ENCODE assay signal across 28 mouse cellular contexts in genomic region chr2:79647728-79648127, GRCm38 (mm10). TPM values are rescaled to one million over a fixed set of nuclear protein-coding genes. Genes with fewer than 3 reads are reported as not detected.
A peak's percentile ranks its signal among the peaks of the same experiment; 100 is the strongest.
DNase-seq lines count a peak whose midpoint lies in the region; ATAC-seq and TF ChIP-seq lines count a peak whose summit lies in the region.
"Had no signal": no experiment of that assay in that cellular context is flagged by ENCODE, and none has a peak within 500 bp of the region (broad histone marks: within the 10 kb centered on the region; RNA-seq: fewer than 3 reads in every experiment).

No protein-coding gene starts in this region.

- WGBS in kidney, adult 2 months, result 43% methylated on average over 2 of the region's 2 CpGs
- 53% methylated on average over 2 of the region's 2 CpGs for WGBS in kidney, embryonic 14.5 days
- WGBS in midbrain, embryonic 11.5 days, result 22% methylated on average over 2 of the region's 2 CpGs
- WGBS in midbrain, postnatal 0 days, result 50% methylated on average over 2 of the region's 2 CpGs

- H3K9ac ChIP-seq in kidney, embryonic 14.5 days (ENCODE audit: low read depth, low read length), result no peak overlapping the region
- H3K9ac ChIP-seq in midbrain, embryonic 11.5 days (ENCODE audit: low read length), result no peak overlapping the region
- no peak overlapping the region for H3K9ac ChIP-seq in midbrain, postnatal 0 days (replicated peaks; ENCODE audit: low read length, poor library complexity, severe bottlenecking)
- H3K9ac ChIP-seq: embryonic facial prominence, embryonic 12.5 days; forebrain, embryonic 13.5 days; forebrain, embryonic 15.5 days had no signal

- peak overlapping the region; percentile 70; the same call in 1 of the 2 replicates for H3K27ac ChIP-seq in kidney, adult 2 months (ENCODE audit: insufficient read depth, low read depth, low read length)
- no peak overlapping the region for H3K27ac ChIP-seq in kidney, embryonic 14.5 days (ENCODE audit: low read depth, low read length)
- no peak overlapping the region for H3K27ac ChIP-seq in midbrain, embryonic 11.5 days (ENCODE audit: low read depth, low read length)
- no peak overlapping the region for H3K27ac ChIP-seq in midbrain, postnatal 0 days (ENCODE audit: low read depth, low read length)
- H3K27ac ChIP-seq: embryonic facial prominence, embryonic 12.5 days; forebrain, embryonic 13.5 days; forebrain, embryonic 15.5 days had no signal

- no peak for DNase-seq in kidney, adult 2 months
- no peak for DNase-seq in kidney, adult 11 months
- DNase-seq in kidney, postnatal 25 days, result peak; percentile 37 to 54
- peak; percentile 12 for DNase-seq in midbrain, embryonic 11.5 days (ENCODE audit: low spot score, missing footprints)
- DNase-seq in midbrain, postnatal 0 days (ENCODE audit: low spot score), result no peak
- no peak for DNase-seq in embryo, embryonic 10 days (ENCODE audit: low spot score)
- DNase-seq: adrenal gland, adult 8-10 months; adrenal gland, postnatal 14 days; adrenal gland, postnatal 36 days; B cell, adult 2 months; cerebellum, adult 11 months; cerebellum, adult 18-20 months; cerebellum, adult 8-10 months; cerebellum, adult 9-11 months; cerebellum, postnatal 14 days; cerebellum, postnatal 36 days had no signal

- no peak for TF ChIP-seq POLR2A in kidney, adult 2 months (IDR thresholded peaks at IDR 0.05; ENCODE audit: low read depth, low read length)

- H3K4me3 ChIP-seq in kidney, adult 2 months (ENCODE audit: insufficient read depth, low read depth, low read length), result no peak overlapping the region
- no peak overlapping the region for H3K4me3 ChIP-seq in kidney, embryonic 14.5 days (ENCODE audit: low read length)
- H3K4me3 ChIP-seq in midbrain, embryonic 11.5 days (ENCODE audit: low read depth, low read length), result no peak overlapping the region
- no peak overlapping the region for H3K4me3 ChIP-seq in midbrain, postnatal 0 days (ENCODE audit: low read depth, low read length)
- H3K4me3 ChIP-seq: embryonic facial prominence, embryonic 10.5 days; embryonic facial prominence, embryonic 12.5 days; forebrain, embryonic 13.5 days; forebrain, embryonic 15.5 days had no signal

- no peak; the same call in 1 of the 2 replicates for ATAC-seq in kidney, embryonic 14.5 days (ENCODE audit: low FRiP score, low TSS enrichment)
- ATAC-seq in midbrain, embryonic 11.5 days (ENCODE audit: low FRiP score), result no peak
- ATAC-seq in midbrain, postnatal 0 days (ENCODE audit: low FRiP score), result no peak
- ATAC-seq: activated CD4-positive, CD25-positive, alpha-beta regulatory T cell, adult 4 months; CD4-positive, CD25-positive, alpha-beta regulatory T cell, adult 4 months; forebrain, embryonic 13.5 days; forebrain, embryonic 15.5 days; Patski had no signal

- peaks cover 8% of the 10 kb centered on the region for H3K36me3 ChIP-seq in kidney, adult 2 months (ENCODE audit: control insufficient read depth, insufficient read depth, low read length)
- H3K36me3 ChIP-seq in kidney, embryonic 14.5 days (ENCODE audit: control insufficient read depth, insufficient read depth, low read length), result peaks cover 39% of the 10 kb centered on the region
- no peaks in the 10 kb centered on the region for H3K36me3 ChIP-seq in midbrain, embryonic 11.5 days (ENCODE audit: control insufficient read depth, insufficient read depth, low read length)
- peaks cover 4% of the 10 kb centered on the region; the same call in 1 of the 2 replicates for H3K36me3 ChIP-seq in midbrain, postnatal 0 days (ENCODE audit: insufficient read depth, low read length)

- no peak overlapping the region for H3K4me2 ChIP-seq in kidney, embryonic 14.5 days (replicated peaks; ENCODE audit: low read depth, low read length)
- H3K4me2 ChIP-seq in midbrain, embryonic 11.5 days, result no peak overlapping the region
- H3K4me2 ChIP-seq in midbrain, postnatal 0 days (ENCODE audit: low read depth, low read length, poor library complexity, severe bottlenecking), result no peak overlapping the region
- H3K4me2 ChIP-seq: embryonic facial prominence, embryonic 12.5 days; forebrain, embryonic 13.5 days; forebrain, embryonic 15.5 days had no signal

- no peaks in the 10 kb centered on the region for H3K27me3 ChIP-seq in kidney, adult 2 months (replicated peaks; ENCODE audit: control insufficient read depth, insufficient read depth, low read length)
- no peaks in the 10 kb centered on the region for H3K27me3 ChIP-seq in kidney, embryonic 14.5 days (ENCODE audit: control insufficient read depth, insufficient read depth, low read length)
- no peaks in the 10 kb centered on the region for H3K27me3 ChIP-seq in midbrain, embryonic 11.5 days (ENCODE audit: control insufficient read depth, insufficient read depth, low read length)
- no peaks in the 10 kb centered on the region for H3K27me3 ChIP-seq in midbrain, postnatal 0 days (ENCODE audit: insufficient read depth, low read length)
- H3K27me3 ChIP-seq: CH12.LX; embryonic facial prominence, embryonic 12.5 days; forebrain, embryonic 13.5 days; forebrain, embryonic 15.5 days; Patski had no signal

- peaks cover 19% of the 10 kb centered on the region for H3K4me1 ChIP-seq in kidney, adult 2 months (ENCODE audit: control insufficient read depth, insufficient read depth, low read length)
- H3K4me1 ChIP-seq in kidney, embryonic 14.5 days (ENCODE audit: control insufficient read depth, insufficient read depth, low read length), result 0 out of 2 replicates have a peak, but pooled peaks cover 5% of the 10 kb centered on the region
- H3K4me1 ChIP-seq in midbrain, embryonic 11.5 days (ENCODE audit: control insufficient read depth, insufficient read depth, low read length), result no peaks in the 10 kb centered on the region
- H3K4me1 ChIP-seq in midbrain, postnatal 0 days (ENCODE audit: insufficient read depth, low read length), result no peaks in the 10 kb centered on the region
- H3K4me1 ChIP-seq: embryonic facial prominence, embryonic 12.5 days; forebrain, embryonic 13.5 days; forebrain, embryonic 15.5 days had no signal

- TF ChIP-seq CTCF in kidney, adult 2 months (conservative IDR thresholded peaks at IDR 0.05; ENCODE audit: insufficient read depth, insufficient read length, low read depth, low read length), result no peak
- TF ChIP-seq CTCF in midbrain, postnatal 0 days (IDR thresholded peaks at IDR 0.05), result no peak

- H3K9me3 ChIP-seq in kidney, embryonic 14.5 days (ENCODE audit: control insufficient read depth, low read length), result no peaks in the 10 kb centered on the region
- H3K9me3 ChIP-seq in midbrain, embryonic 11.5 days (ENCODE audit: control insufficient read depth, low read length), result no peaks in the 10 kb centered on the region
- no peaks in the 10 kb centered on the region for H3K9me3 ChIP-seq in midbrain, postnatal 0 days (ENCODE audit: low read length)
- H3K9me3 ChIP-seq: embryonic facial prominence, embryonic 10.5 days; embryonic facial prominence, embryonic 12.5 days; forebrain, embryonic 13.5 days; forebrain, embryonic 15.5 days; G1E had no signal

RNA-seq across cellular contexts. Expression of gene Itprid2, which starts 12.6 kb away (rescaled TPM):
- polyA plus RNA-seq in kidney, adult 2 months (2012; rRNA removed), result 17.0 and 22.8 TPM in 2 replicates
- polyA plus RNA-seq in kidney, embryonic 14.5 days (2014; fragmentation: Nextera tagmentation; extraction: Ambion mirVana), result 11.4 and 26.5 TPM in 2 replicates
- 5.8 and 6.1 TPM in 2 replicates for polyA plus RNA-seq in midbrain, embryonic 11.5 days (2014; fragmentation: Nextera tagmentation; extraction: Ambion mirVana)
- 9.7 and 10.0 TPM in 2 replicates for total RNA-seq in midbrain, postnatal 0 days (2014; rRNA removed)
- polyA plus RNA-seq in midbrain, postnatal 0 days (2015; fragmentation: Nextera tagmentation; extraction: Ambion mirVana), result 3.4 TPM in 2 replicates

RNA-seq across cellular contexts. Expression of gene Ppp1r1c, which starts 59.9 kb away (rescaled TPM):
- polyA plus RNA-seq in kidney, adult 2 months (2012; rRNA removed), result not detected in 2 replicates
- polyA plus RNA-seq in kidney, embryonic 14.5 days (2014; fragmentation: Nextera tagmentation; extraction: Ambion mirVana), result not detected in 2 replicates
- 1.4 and 2.1 TPM in 2 replicates for polyA plus RNA-seq in midbrain, embryonic 11.5 days (2014; fragmentation: Nextera tagmentation; extraction: Ambion mirVana)
- total RNA-seq in midbrain, postnatal 0 days (2014; rRNA removed), result 3.7 and 7.4 TPM in 2 replicates
- 3.0 and 3.9 TPM in 2 replicates for polyA plus RNA-seq in midbrain, postnatal 0 days (2015; fragmentation: Nextera tagmentation; extraction: Ambion mirVana)
- total RNA-seq: adrenal gland, adult 18-20 months; adrenal gland, adult 8-10 months; adrenal gland, postnatal 14 days; adrenal gland, postnatal 36 days; CH12.LX; common myeloid progenitor, adult 5-6 weeks had no signal
- polyA plus RNA-seq: activated CD4-positive, CD25-positive, alpha-beta regulatory T cell, adult 4 months; G1E; Patski had no signal

Comparison
In these comparisons a context has a peak if more than half of its experiments do, and no peak if none do; other contexts are left out.
1. DNase-seq: peak in kidney, postnatal 25 days (2 of 2) and midbrain, embryonic 11.5 days (single experiment); none in kidney, adult 2 months (single experiment), kidney, adult 11 months (single experiment), midbrain, postnatal 0 days (single experiment) and embryo, embryonic 10 days (single experiment).